Mouse (Mus musculus): ENCODE data around the gene Nup107. TPM values are rescaled to one million over a fixed set of nuclear protein-coding genes. Genes with fewer than 3 reads are reported as not detected.
"Not testable (repeated sequence)": the region's sequence is repeated elsewhere in the genome, so short reads cannot be mapped to it uniquely, and the experiment has no call there.

Gene Nup107
- total RNA-seq, 2 experiments from 2014 or later = 17.3 to 20.7 TPM

GRCm38 (mm10) chr10:117765116-117765894 is 27.2 kb downstream of the Nup107 start:
- no peak for DNase-seq (ENCODE audit: low spot score in 2 of 2)

DNA sequence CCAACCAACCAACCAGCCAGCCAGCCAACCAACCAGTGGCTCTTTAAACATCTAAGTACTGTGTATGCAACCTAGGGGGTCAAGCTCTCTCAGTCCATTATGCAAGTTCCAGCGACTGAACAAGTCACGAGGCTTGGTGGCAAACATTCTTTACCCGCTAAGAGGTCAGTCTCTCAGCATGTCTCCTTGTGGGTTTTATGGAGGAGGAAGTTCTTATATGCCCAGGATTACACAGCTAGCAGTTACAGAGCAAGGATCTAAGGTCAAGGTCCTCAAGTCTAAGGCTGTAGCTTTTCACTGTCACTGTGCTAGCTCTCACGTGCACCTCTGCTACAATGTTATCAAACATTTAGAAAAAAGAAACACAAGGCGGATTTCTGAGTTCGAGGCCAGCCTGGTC is 27.9 kb downstream of the Nup107 start:
- DNase-seq (ENCODE audit: low spot score in 2 of 2) = no peak

DNA sequence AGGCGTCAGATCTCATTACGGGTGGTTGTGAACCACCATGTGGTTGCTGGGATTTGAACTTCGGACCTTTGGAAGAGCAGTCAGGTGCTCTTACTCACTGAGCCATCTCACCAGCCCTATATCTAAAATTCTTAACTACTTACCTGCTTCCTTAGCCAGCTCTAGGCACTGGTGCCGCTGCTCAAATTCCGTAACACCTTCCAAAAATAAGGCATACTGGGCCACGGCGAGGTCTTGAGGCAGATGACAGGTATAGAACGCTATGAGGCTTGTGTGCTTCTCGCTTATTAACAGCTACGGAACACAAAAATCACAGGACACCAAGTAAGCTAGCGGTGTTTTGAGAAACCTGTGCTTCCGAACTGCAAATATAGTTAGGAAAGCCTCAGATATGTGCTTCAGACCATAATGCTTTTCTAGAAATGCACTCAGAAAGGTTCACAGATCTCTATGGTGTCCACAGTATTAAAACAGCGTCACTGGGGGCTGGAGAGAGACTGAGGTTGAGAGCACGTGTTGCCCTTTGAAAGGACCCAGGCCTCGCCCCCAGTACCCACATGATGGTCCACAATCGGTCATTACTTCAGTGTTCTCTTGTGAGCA is 28.8 kb downstream of the Nup107 start:
- DNase-seq (ENCODE audit: low spot score in 2 of 2) = no peak

- DNase-seq (ENCODE audit: low spot score in 2 of 2) = no peak
Observed at GRCm38 (mm10) chr10:117762966-117763365, 29.5 kb downstream of the Nup107 start.

DNA sequence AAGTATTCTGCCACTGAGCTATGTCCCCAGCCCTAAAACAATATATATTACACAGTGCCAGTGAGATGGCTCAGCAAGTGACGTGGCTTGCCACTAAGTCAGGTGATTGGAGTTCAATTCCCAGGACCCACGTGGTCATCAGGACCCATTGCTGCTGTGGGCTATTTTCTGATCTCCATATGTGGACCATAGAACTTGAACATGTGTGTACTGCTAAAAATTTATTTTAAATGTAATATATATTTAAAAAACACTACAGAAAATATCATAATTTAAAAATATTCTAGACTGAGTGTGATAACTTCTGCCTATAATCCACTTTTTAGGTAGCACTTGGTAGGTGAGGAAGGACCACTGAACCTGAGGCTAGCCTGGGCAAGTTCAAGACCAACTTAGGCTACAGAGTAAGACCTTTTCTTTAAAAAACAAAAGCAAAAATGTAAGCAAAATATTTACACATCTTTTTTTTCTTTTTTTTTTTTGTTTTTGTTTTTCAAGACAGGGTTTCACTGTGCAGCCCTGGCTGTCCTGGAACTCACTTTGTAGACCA is 30.1 kb downstream of the Nup107 start:
- no peak for DNase-seq (ENCODE audit: low spot score in 2 of 2)

GRCm38 (mm10) chr10:117761551-117761950 is 31.0 kb downstream of the Nup107 start:
- DNase-seq (ENCODE audit: low spot score in 2 of 2) = no peak

GRCm38 (mm10) chr10:117760831-117761335 is 31.6 kb downstream of the Nup107 start:
- DNase-seq (ENCODE audit: low spot score in 2 of 2) = no peak

DNA sequence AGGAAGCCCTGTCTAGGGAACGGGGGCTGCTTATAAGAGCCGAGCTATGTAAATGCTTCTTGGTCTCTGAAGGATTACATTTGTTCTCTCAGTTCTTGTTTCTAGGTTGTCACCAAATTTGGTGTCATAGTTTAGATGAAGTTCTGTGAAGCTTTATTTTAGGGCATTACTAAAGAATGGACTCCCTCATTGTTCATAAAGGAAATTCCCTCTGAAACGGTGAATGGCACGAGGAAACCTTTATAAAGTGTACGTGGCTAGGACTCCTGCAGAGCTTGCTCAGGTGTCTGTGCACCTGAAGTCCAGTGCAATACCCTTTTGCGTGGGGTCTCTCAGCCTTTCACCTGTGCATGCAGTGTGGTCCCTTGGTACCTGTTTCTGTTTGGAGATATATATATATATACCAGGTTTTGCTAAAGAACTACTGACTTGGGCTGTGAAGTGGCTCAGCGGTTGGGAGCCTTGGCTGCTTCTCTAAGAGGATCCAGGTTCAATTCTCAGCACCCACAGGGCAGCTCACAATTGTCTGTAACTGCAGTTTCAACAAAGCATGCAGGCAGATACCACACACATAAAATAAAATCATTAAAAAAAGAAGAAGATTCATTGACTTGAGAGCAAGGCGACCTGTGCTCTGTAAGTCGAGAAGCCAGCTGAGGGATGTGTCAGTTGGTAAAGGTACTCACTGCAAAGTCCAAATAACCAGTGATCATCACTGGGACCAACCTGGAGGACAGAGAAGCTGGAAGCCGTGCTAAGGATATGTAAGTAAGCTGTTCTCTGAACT is 32.5 kb downstream of the Nup107 start:
- DNase-seq (ENCODE audit: low spot score in 2 of 2) = no peak

- no peak for DNase-seq (ENCODE audit: low spot score in 2 of 2)
Observed at GRCm38 (mm10) chr10:117758749-117759727, 33.5 kb downstream of the Nup107 start.

GRCm38 (mm10) chr10:117758344-117758743 is 34.2 kb downstream of the Nup107 start:
- not testable (repeated sequence) for DNase-seq (ENCODE audit: low spot score in 2 of 2)

DNA sequence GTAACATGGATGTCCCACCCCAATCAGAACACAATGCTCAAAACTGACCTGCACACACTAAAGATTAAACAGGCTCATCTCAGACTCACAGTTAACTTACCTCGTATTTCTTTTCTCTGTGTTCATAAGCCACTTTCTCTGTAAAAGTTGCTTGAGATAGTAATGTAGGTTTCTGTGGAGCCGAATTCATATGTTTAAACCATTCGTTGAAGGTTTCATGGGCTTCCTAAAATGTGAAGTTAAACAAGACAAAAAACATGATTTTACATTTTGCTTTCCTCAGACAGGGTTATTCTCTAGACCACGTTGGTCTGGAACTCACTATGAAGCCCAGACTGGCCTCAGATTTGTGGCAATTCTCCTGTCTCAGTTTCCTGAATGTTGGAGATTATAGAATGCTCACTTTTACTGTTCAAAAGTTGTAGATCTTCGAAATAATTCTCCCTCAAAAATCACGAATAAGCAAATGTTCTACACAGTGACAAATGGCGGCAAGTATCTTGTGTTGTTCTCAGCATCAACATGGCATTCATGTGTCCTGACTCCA is 34.6 kb downstream of the Nup107 start:
- DNase-seq (ENCODE audit: low spot score in 2 of 2) = no peak

DNA sequence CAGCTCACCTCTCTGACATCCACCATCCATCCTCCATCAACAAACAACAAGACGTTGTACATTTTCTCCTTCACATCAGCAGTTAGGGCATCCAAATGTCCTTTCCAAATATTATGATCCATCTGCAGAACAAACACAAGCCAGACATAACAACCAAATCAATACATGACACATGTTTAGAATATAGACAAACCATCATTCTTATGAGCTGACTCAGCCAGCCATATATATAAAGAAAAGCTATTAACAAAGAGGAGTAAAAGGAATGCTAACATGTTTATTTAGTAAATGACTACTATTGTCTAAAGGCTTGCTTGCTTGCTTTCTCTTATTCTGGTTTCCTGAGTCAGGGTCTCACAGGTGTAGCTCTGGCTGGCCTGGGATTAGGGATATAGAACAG is 35.2 kb downstream of the Nup107 start:
- no peak for DNase-seq (ENCODE audit: low spot score in 2 of 2)

DNA sequence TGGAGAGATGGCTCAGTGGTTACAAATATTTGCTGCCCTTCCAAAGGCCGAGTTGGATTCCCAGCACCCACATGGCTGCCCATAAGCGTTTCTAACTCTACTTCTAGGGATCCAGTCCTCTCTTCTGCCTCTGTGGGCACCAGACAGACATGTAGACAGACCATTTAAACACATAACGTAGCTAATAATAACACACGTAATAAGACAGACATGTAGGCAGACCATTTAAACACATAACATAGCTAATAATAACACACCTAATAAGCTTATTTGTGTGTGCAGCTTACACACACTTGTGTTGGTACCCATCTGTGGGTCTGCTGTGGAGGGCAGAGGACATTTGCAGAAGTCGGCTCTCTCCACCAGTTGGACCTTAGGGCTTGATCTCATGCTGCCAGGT is 35.7 kb downstream of the Nup107 start:
- DNase-seq (ENCODE audit: low spot score in 2 of 2) = no peak

DNA sequence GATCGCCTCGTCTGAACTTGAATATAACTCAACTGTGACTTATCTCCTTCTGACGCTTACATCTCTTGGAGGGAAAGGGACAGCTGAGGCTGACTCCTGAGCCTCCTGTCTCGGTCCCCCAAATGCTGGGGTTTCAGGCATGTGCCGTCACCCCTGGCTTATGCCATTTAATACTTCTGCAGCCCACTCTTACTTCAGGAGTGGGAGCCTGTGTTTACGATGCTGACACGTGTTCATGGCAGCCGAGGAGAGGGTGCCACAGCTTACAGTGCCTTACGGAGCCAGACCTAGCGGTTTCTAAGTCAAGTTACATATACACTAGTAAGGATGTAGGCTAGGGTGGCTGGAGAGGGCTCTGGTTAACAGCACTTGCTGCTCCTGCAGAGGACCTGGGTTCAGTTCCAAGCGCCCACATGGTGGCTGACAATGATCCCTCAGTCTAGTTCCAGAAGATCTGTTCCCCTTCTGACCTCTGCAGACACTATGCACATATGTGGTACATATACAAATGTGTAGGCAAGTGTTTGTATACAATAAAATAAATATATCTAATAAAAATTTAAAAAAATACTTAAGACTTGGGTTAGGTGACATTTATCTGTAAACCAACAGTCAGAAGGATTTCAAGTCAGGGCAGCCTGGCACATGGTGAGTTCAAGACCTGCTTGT is 36.6 kb downstream of the Nup107 start:
- DNase-seq (ENCODE audit: low spot score in 2 of 2) = no peak

- DNase-seq (ENCODE audit: low spot score in 2 of 2) = no peak
Observed at GRCm38 (mm10) chr10:117755086-117755798, 37.3 kb downstream of the Nup107 start.

DNA sequence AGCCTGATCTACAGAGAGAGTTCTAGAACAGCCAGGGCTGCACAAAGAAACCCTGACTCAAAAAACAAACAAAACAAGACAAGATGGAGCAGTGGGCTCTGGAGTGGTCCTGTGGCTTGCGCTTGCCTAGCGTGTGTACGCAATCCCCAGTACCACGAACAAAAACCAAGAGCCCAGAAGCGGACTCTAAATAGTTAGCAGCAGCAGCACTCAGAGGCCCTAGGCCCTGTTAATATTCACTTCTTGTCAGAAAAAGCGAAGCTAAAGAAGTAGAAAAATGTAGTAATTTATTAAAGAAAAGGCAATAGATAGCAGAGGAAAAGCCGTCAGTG is 37.9 kb downstream of the Nup107 start:
- no peak for DNase-seq (ENCODE audit: low spot score in 2 of 2)

- DNase-seq (ENCODE audit: low spot score in 2 of 2) = no peak
Observed at GRCm38 (mm10) chr10:117753711-117754608, 38.5 kb downstream of the Nup107 start.
